In genomic region chr14:60654708-60655107, GRCm38 (mm10) we compare ENCODE assay signal across 18 mouse cellular contexts. TPM values are rescaled to one million over a fixed set of nuclear protein-coding genes. Genes with fewer than 3 reads are reported as not detected.
A peak's percentile ranks its signal among the peaks of the same experiment; 100 is the strongest.
DNase-seq lines count a peak whose midpoint lies in the region; ATAC-seq lines count a peak whose summit lies in the region.
"Had no signal": no experiment of that assay in that cellular context is flagged by ENCODE, and none has a peak within 500 bp of the region (broad histone marks: within the 10 kb centered on the region; RNA-seq: fewer than 3 reads in every experiment).

No protein-coding gene starts in this region.

- H3K9me3 ChIP-seq in kidney, embryonic 16.5 days (ENCODE audit: low read length) = no peaks in the 10 kb centered on the region
- H3K9me3 ChIP-seq in liver, embryonic 15.5 days (replicated peaks) = no peaks in the 10 kb centered on the region
- H3K9me3 ChIP-seq: heart, embryonic 10.5 days; hindbrain, embryonic 15.5 days had no signal

- 35% methylated on average over 11 of the region's 11 CpGs for WGBS in kidney, embryonic 16.5 days
- 76% methylated on average over 11 of the region's 11 CpGs for WGBS in liver, embryonic 15.5 days (ENCODE audit: insufficient replicate concordance)

- H3K36me3 ChIP-seq in kidney, embryonic 16.5 days (ENCODE audit: insufficient read depth, low read length) = no peaks in the 10 kb centered on the region
- H3K36me3 ChIP-seq in liver, embryonic 15.5 days (replicated peaks) = 0 out of 2 replicates have a peak, but pooled peaks cover 4% of the 10 kb centered on the region
- H3K36me3 ChIP-seq: G1E; heart, embryonic 10.5 days; hindbrain, embryonic 15.5 days had no signal

- peaks cover 63% of the 10 kb centered on the region for H3K4me1 ChIP-seq in kidney, embryonic 16.5 days (ENCODE audit: insufficient read depth, low read length)
- H3K4me1 ChIP-seq in liver, embryonic 15.5 days (replicated peaks) = peaks cover 94% of the 10 kb centered on the region

- H3K27me3 ChIP-seq in kidney, embryonic 16.5 days (ENCODE audit: insufficient read depth, low read length) = no peaks in the 10 kb centered on the region
- H3K27me3 ChIP-seq in liver, embryonic 15.5 days = no peaks in the 10 kb centered on the region
- H3K27me3 ChIP-seq: hindbrain, embryonic 15.5 days had no signal

- H3K9ac ChIP-seq in kidney, embryonic 16.5 days (replicated peaks; ENCODE audit: low read length) = peak overlapping the region; percentile 49
- peak overlapping the region; percentile 54 for H3K9ac ChIP-seq in liver, embryonic 15.5 days
- H3K9ac ChIP-seq: hindbrain, embryonic 15.5 days had no signal

- peak overlapping the region; percentile 36 for H3K4me2 ChIP-seq in kidney, embryonic 16.5 days (replicated peaks; ENCODE audit: low read depth, low read length)
- H3K4me2 ChIP-seq in liver, embryonic 15.5 days = peak overlapping the region; percentile 69
- H3K4me2 ChIP-seq: hindbrain, embryonic 15.5 days had no signal

- no peak overlapping the region for H3K4me3 ChIP-seq in kidney, embryonic 16.5 days (ENCODE audit: low read length)
- H3K4me3 ChIP-seq in liver, embryonic 15.5 days (replicated peaks) = no peak overlapping the region
- H3K4me3 ChIP-seq: heart, embryonic 10.5 days; hindbrain, embryonic 15.5 days had no signal

- DNase-seq in kidney, adult 11 months = peak; percentile 57
- DNase-seq in kidney, adult 18-20 months = no peak
- DNase-seq in kidney, postnatal 36 days = peak; percentile 49 to 55
- DNase-seq in adrenal gland, postnatal 14 days = no peak
- no peak for DNase-seq in natural killer cell, adult 2 months (ENCODE audit: low spot score in 2 of 2)
- DNase-seq: cerebellum, postnatal 25 days; gastrocnemius, postnatal 14 days; heart, postnatal 14 days; lung, adult 18-20 months; lung, postnatal 36 days; retina, postnatal 1 day; thymus, postnatal 4 days had no signal

- peak; percentile 84 for ATAC-seq in kidney, embryonic 16.5 days (ENCODE audit: low FRiP score, low TSS enrichment)
- no peak for ATAC-seq in liver, embryonic 15.5 days (ENCODE audit: insufficient read depth)
- ATAC-seq: intestine, postnatal 0 days had no signal

- peak overlapping the region; percentile 89 for H3K27ac ChIP-seq in kidney, embryonic 16.5 days (ENCODE audit: low read length)
- peak overlapping the region; percentile 94 for H3K27ac ChIP-seq in liver, embryonic 15.5 days (replicated peaks)
- H3K27ac ChIP-seq: heart, embryonic 10.5 days; hindbrain, embryonic 15.5 days had no signal

RNA-seq across cellular contexts. Expression of gene Spata13, which starts 20.9 kb away (rescaled TPM):
- 67.5 and 68.1 TPM in 2 replicates for polyA plus RNA-seq in kidney, embryonic 16.5 days (2015; fragmentation: Nextera tagmentation; extraction: Ambion mirVana)
- 18.2 and 21.3 TPM in 2 replicates for polyA plus RNA-seq in liver, embryonic 15.5 days (2015; fragmentation: Nextera tagmentation; extraction: Ambion mirVana)
- total RNA-seq in adrenal gland, postnatal 14 days (2021) = 110 and 120 TPM in 2 replicates

Comparison
In these comparisons a context has a peak if more than half of its experiments do, and no peak if none do; other contexts are left out.
1. DNase-seq: peak in kidney, adult 11 months (single experiment) and kidney, postnatal 36 days (2 of 2); none in kidney, adult 18-20 months (single experiment), adrenal gland, postnatal 14 days (single experiment) and natural killer cell, adult 2 months (0 of 2).